ENCODE assay signal across 8 mouse cellular contexts in the genomic region with DNA sequence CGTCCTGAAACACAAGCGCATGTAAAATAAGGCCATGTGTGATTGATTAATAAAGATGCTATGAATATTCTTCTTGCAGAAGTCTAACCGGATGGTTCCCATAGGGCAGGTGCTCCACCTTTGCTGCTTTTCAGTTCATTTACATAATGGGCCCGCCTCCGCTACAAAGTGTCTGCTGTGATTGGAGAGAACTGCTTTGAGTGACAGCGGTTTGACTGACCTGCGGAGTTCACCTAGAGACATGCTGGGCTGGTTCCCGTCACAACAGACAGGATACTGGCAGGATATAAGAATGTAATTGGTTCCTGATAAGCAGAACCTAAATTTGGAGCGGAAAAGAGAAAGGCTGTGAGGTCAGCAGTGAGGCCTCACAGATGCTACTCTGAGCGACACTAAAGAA. TPM values are rescaled to one million over a fixed set of nuclear protein-coding genes. Genes with fewer than 3 reads are reported as not detected.
DNase-seq lines count a peak whose midpoint lies in the region; ATAC-seq and TF ChIP-seq lines count a peak whose summit lies in the region.

No protein-coding gene starts in this region.

- no peak for TF ChIP-seq CTCF in lung, postnatal 0 days (IDR thresholded peaks at IDR 0.05)
- no peak for TF ChIP-seq CTCF in gastrocnemius, adult 2 months (IDR thresholded peaks at IDR 0.05)

- no peaks in the 10 kb centered on the region for H3K27me3 ChIP-seq in lung, postnatal 0 days (replicated peaks; ENCODE audit: insufficient read depth, low read length)
- H3K27me3 ChIP-seq in forebrain, embryonic 12.5 days: no peaks in the 10 kb centered on the region
- no peaks in the 10 kb centered on the region for H3K27me3 ChIP-seq in limb, embryonic 10.5 days (ENCODE audit: low read depth, poor library complexity, severe bottlenecking)

- DNase-seq in lung, postnatal 0 days (ENCODE audit: low spot score): peak; percentile 19
- DNase-seq in lung, postnatal 4 days: no peak
- no peak for DNase-seq in limb, embryonic 10.5 days (ENCODE audit: low spot score)
- peak; percentile 29 for DNase-seq in testis, postnatal 10 days (ENCODE audit: low spot score)
- DNase-seq in thymus, adult 18-20 months: no peak
- no peak for DNase-seq in gastrocnemius, adult 2 months
- DNase-seq in right cerebral cortex, postnatal 4 days: no peak

- H3K9ac ChIP-seq in lung, postnatal 0 days (replicated peaks; ENCODE audit: low read depth): no peak overlapping the region
- H3K9ac ChIP-seq in forebrain, embryonic 12.5 days: no peak overlapping the region

- H3K4me3 ChIP-seq in lung, postnatal 0 days (ENCODE audit: low read depth, low read length): no peak overlapping the region
- no peak overlapping the region for H3K4me3 ChIP-seq in forebrain, embryonic 12.5 days (replicated peaks)
- H3K4me3 ChIP-seq in limb, embryonic 10.5 days: 0 out of 2 replicates have a peak overlapping the region, but pooled peaks have one; percentile 4
- no peak overlapping the region for H3K4me3 ChIP-seq in gastrocnemius, adult 2 months

- WGBS in lung, postnatal 0 days: 52% methylated on average over 10 of the region's 10 CpGs
- WGBS in forebrain, embryonic 12.5 days: 41% methylated on average over 10 of the region's 10 CpGs
- WGBS in limb, embryonic 10.5 days: 37% methylated on average over 10 of the region's 10 CpGs

- intact Hi-C loops in gastrocnemius, adult 2 months (cut with DNase I): no loop called here

- H3K4me1 ChIP-seq in lung, postnatal 0 days (ENCODE audit: insufficient read depth, low read depth, low read length): no peaks in the 10 kb centered on the region
- peaks cover 11% of the 10 kb centered on the region; the same call in 1 of the 2 replicates for H3K4me1 ChIP-seq in forebrain, embryonic 12.5 days
- H3K4me1 ChIP-seq in limb, embryonic 10.5 days: no peaks in the 10 kb centered on the region; the same call in 1 of the 2 replicates

- TF ChIP-seq EP300 in lung, postnatal 0 days (IDR thresholded peaks at IDR 0.05): no peak

- no peaks in the 10 kb centered on the region for H3K36me3 ChIP-seq in lung, postnatal 0 days (ENCODE audit: insufficient read depth, low read length)
- H3K36me3 ChIP-seq in forebrain, embryonic 12.5 days (replicated peaks): no peaks in the 10 kb centered on the region
- H3K36me3 ChIP-seq in limb, embryonic 10.5 days: no peaks in the 10 kb centered on the region

- no peaks in the 10 kb centered on the region for H3K9me3 ChIP-seq in lung, postnatal 0 days (ENCODE audit: low read length)
- no peaks in the 10 kb centered on the region for H3K9me3 ChIP-seq in forebrain, embryonic 12.5 days
- H3K9me3 ChIP-seq in limb, embryonic 10.5 days (replicated peaks): no peaks in the 10 kb centered on the region

- H3K4me2 ChIP-seq in lung, postnatal 0 days (replicated peaks; ENCODE audit: low read depth, low read length): 0 out of 2 replicates have a peak overlapping the region, but pooled peaks have one; percentile 11
- H3K4me2 ChIP-seq in forebrain, embryonic 12.5 days: peak overlapping the region; percentile 26

- no peak for ATAC-seq in lung, postnatal 0 days
- no peak for ATAC-seq in forebrain, embryonic 12.5 days (ENCODE audit: low FRiP score)

- no peak overlapping the region for H3K27ac ChIP-seq in lung, postnatal 0 days (ENCODE audit: low read length)
- H3K27ac ChIP-seq in forebrain, embryonic 12.5 days: no peak overlapping the region
- H3K27ac ChIP-seq in limb, embryonic 10.5 days: no peak overlapping the region
- no peak overlapping the region for H3K27ac ChIP-seq in gastrocnemius, adult 2 months

RNA-seq across cellular contexts. Expression of a gene that starts 13.4 kb away (rescaled TPM):
- 23.8 and 26.0 TPM in 2 replicates for polyA plus RNA-seq in lung, postnatal 0 days (2015; fragmentation: Nextera tagmentation; extraction: Ambion mirVana)
- 13.6 and 14.4 TPM in 2 replicates for polyA plus RNA-seq in forebrain, embryonic 12.5 days (2016; fragmentation: Nextera tagmentation; extraction: Ambion mirVana)
- polyA plus RNA-seq in limb, embryonic 10.5 days (2016; fragmentation: Nextera tagmentation; extraction: Ambion mirVana): 25.2 and 27.8 TPM in 2 replicates
- total RNA-seq in gastrocnemius, adult 2 months (2021): 100 to 1,000 TPM; 152 to 185 TPM

Comparison
In these comparisons a context has a peak if more than half of its experiments do, and no peak if none do; other contexts are left out.
1. DNase-seq: peak in lung, postnatal 0 days (single experiment) and testis, postnatal 10 days (single experiment); none in lung, postnatal 4 days (0 of 2), limb, embryonic 10.5 days (single experiment), thymus, adult 18-20 months (0 of 2), gastrocnemius, adult 2 months (single experiment) and right cerebral cortex, postnatal 4 days (single experiment).